ENCODE assay signal across 22 mouse cellular contexts in the genomic region with DNA sequence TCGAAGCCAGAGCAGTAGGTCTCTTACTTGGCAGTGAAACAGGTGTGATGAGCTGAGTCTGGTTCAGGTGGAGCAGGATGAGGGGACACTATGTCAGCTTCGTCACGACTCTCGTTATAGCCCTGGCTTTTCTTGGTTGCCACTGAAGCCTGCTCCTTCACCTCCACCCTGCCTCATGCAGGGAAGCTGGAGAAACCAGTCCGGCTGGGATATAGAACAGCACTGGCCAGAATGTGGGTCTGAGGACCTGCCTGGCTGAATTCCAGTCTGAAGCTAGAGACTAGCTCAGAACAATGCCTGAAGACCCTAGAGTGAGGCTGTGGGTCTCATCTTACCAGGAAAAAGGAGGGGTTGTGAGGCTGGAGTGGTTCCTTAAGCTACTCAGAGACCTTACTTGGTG. TPM values are rescaled to one million over a fixed set of nuclear protein-coding genes. Genes with fewer than 3 reads are reported as not detected.
A peak's percentile ranks its signal among the peaks of the same experiment; 100 is the strongest.
DNase-seq lines count a peak whose midpoint lies in the region; ATAC-seq and TF ChIP-seq lines count a peak whose summit lies in the region.
"Had no signal": no experiment of that assay in that cellular context is flagged by ENCODE, and none has a peak within 500 bp of the region (broad histone marks: within the 10 kb centered on the region; RNA-seq: fewer than 3 reads in every experiment).

No protein-coding gene starts in this region.

- H3K27me3 ChIP-seq in small intestine, adult 2 months (ENCODE audit: control insufficient read depth, insufficient read depth, low read length), result no peaks in the 10 kb centered on the region
- H3K27me3 ChIP-seq in stomach, embryonic 16.5 days (ENCODE audit: control insufficient read depth, insufficient read depth, low read length), result no peaks in the 10 kb centered on the region
- H3K27me3 ChIP-seq in midbrain, embryonic 13.5 days, result peaks cover 15% of the 10 kb centered on the region
- H3K27me3 ChIP-seq: embryonic facial prominence, embryonic 15.5 days had no signal

- no peak overlapping the region for H3K9ac ChIP-seq in stomach, embryonic 16.5 days (ENCODE audit: low read length)
- H3K9ac ChIP-seq in midbrain, embryonic 13.5 days (replicated peaks), result no peak overlapping the region
- H3K9ac ChIP-seq: embryonic facial prominence, embryonic 13.5 days; embryonic facial prominence, embryonic 15.5 days; forebrain, embryonic 12.5 days had no signal

- peak overlapping the region; percentile 98 for H3K27ac ChIP-seq in small intestine, adult 2 months (ENCODE audit: insufficient read depth, low read depth, low read length)
- peak overlapping the region; percentile 23; the same call in 1 of the 2 replicates for H3K27ac ChIP-seq in stomach, embryonic 16.5 days (ENCODE audit: low read length)
- no peak overlapping the region for H3K27ac ChIP-seq in midbrain, embryonic 13.5 days
- H3K27ac ChIP-seq: embryonic facial prominence, embryonic 13.5 days; embryonic facial prominence, embryonic 15.5 days; forebrain, embryonic 10.5 days; forebrain, embryonic 12.5 days had no signal

- H3K36me3 ChIP-seq in small intestine, adult 2 months (ENCODE audit: control insufficient read depth, insufficient read depth, low read length), result peaks cover 22% of the 10 kb centered on the region
- H3K36me3 ChIP-seq in stomach, embryonic 16.5 days (ENCODE audit: control insufficient read depth, insufficient read depth, low read length), result peaks cover 5% of the 10 kb centered on the region; the same call in 1 of the 2 replicates
- no peaks in the 10 kb centered on the region for H3K36me3 ChIP-seq in midbrain, embryonic 13.5 days
- H3K36me3 ChIP-seq: embryonic facial prominence, embryonic 13.5 days; embryonic facial prominence, embryonic 15.5 days; forebrain, embryonic 10.5 days; forebrain, embryonic 12.5 days had no signal

- no peak for TF ChIP-seq POLR2A in small intestine, adult 2 months (IDR thresholded peaks at IDR 0.05; ENCODE audit: low read depth, low read length)

- 59% methylated on average over 5 of the region's 5 CpGs for WGBS in small intestine, adult 2 months
- 76% methylated on average over 5 of the region's 5 CpGs for WGBS in stomach, embryonic 16.5 days
- 85% methylated on average over 5 of the region's 5 CpGs for WGBS in midbrain, embryonic 13.5 days

- no peak overlapping the region for H3K4me3 ChIP-seq in small intestine, adult 2 months (ENCODE audit: low read depth, low read length)
- H3K4me3 ChIP-seq in stomach, embryonic 16.5 days (replicated peaks; ENCODE audit: low read length), result no peak overlapping the region
- no peak overlapping the region for H3K4me3 ChIP-seq in midbrain, embryonic 13.5 days (replicated peaks)
- H3K4me3 ChIP-seq: embryonic facial prominence, embryonic 13.5 days; embryonic facial prominence, embryonic 15.5 days; erythroblast, embryonic 14.5 days; forebrain, embryonic 10.5 days; forebrain, embryonic 12.5 days had no signal

- H3K4me1 ChIP-seq in small intestine, adult 2 months (ENCODE audit: control insufficient read depth, insufficient read depth, insufficient read length, low read length), result peaks cover 21% of the 10 kb centered on the region
- no peaks in the 10 kb centered on the region for H3K4me1 ChIP-seq in stomach, embryonic 16.5 days (ENCODE audit: control insufficient read depth, insufficient read depth, low read length)
- peaks cover 14% of the 10 kb centered on the region for H3K4me1 ChIP-seq in midbrain, embryonic 13.5 days (replicated peaks)

- H3K4me2 ChIP-seq in stomach, embryonic 16.5 days (ENCODE audit: low read depth, low read length), result no peak overlapping the region
- H3K4me2 ChIP-seq in midbrain, embryonic 13.5 days (replicated peaks), result no peak overlapping the region
- H3K4me2 ChIP-seq: embryonic facial prominence, embryonic 13.5 days; embryonic facial prominence, embryonic 15.5 days; forebrain, embryonic 12.5 days had no signal

- no peak for TF ChIP-seq CTCF in small intestine, adult 2 months (IDR thresholded peaks at IDR 0.05; ENCODE audit: extremely low read depth, insufficient read length, insufficient replicate concordance, low read depth, low read length)

- peak; percentile 25 for DNase-seq in urinary bladder, adult 2 months (ENCODE audit: low spot score)
- no peak for DNase-seq in urinary bladder, postnatal 4 days (ENCODE audit: low spot score in 2 of 2)
- peak; percentile 29 for DNase-seq in urinary bladder, postnatal 25 days (ENCODE audit: low spot score)
- no peak for DNase-seq in ovary, postnatal 14 days (ENCODE audit: low spot score)
- no peak for DNase-seq in c-Kit-positive CD71-positive TER-119-positive erythroid progenitor cells, embryonic 14.5 days (ENCODE audit: low spot score)
- DNase-seq: adrenal gland, postnatal 25 days; cerebellum, adult 11-12 months; cerebellum, adult 2 months; cerebellum, adult 9-10 months; cerebellum, postnatal 10 days; cerebellum, postnatal 36 days; embryo, embryonic 11 days had no signal

- H3K9me3 ChIP-seq in stomach, embryonic 16.5 days (replicated peaks; ENCODE audit: control insufficient read depth, low read length), result no peaks in the 10 kb centered on the region
- no peaks in the 10 kb centered on the region for H3K9me3 ChIP-seq in midbrain, embryonic 13.5 days
- H3K9me3 ChIP-seq: embryonic facial prominence, embryonic 13.5 days; embryonic facial prominence, embryonic 15.5 days; forebrain, embryonic 10.5 days; forebrain, embryonic 12.5 days had no signal

- ATAC-seq in stomach, embryonic 16.5 days (ENCODE audit: insufficient read depth, low FRiP score), result no peak
- ATAC-seq in midbrain, embryonic 13.5 days, result no peak
- ATAC-seq: forebrain, embryonic 14.5 days; forebrain, embryonic 16.5 days had no signal

RNA-seq across cellular contexts. Expression of gene Lpin3, which starts 10.6 kb away (rescaled TPM):
- 21.1 and 28.2 TPM in 2 replicates for polyA plus RNA-seq in urinary bladder, adult 2 months (2012; rRNA removed)
- polyA plus RNA-seq in small intestine, adult 2 months (2012; rRNA removed), result 20.7 and 48.0 TPM in 2 replicates
- polyA plus RNA-seq in stomach, embryonic 16.5 days (2015; fragmentation: Nextera tagmentation; extraction: Ambion mirVana), result 17.6 and 26.5 TPM in 2 replicates
- polyA plus RNA-seq in midbrain, embryonic 13.5 days (2015; fragmentation: Nextera tagmentation; extraction: Ambion mirVana), result 0.24 and 0.38 TPM in 2 replicates
- polyA plus RNA-seq: erythroblast, embryonic 14.5 days; forebrain, embryonic 16.5 days had no signal

RNA-seq across cellular contexts. Expression of gene Zhx3, which starts 18.2 kb away (rescaled TPM):
- 5.7 and 10.5 TPM in 2 replicates for polyA plus RNA-seq in urinary bladder, adult 2 months (2012; rRNA removed)
- 3.3 and 6.2 TPM in 2 replicates for polyA plus RNA-seq in small intestine, adult 2 months (2012; rRNA removed)
- polyA plus RNA-seq in stomach, embryonic 16.5 days (2015; fragmentation: Nextera tagmentation; extraction: Ambion mirVana), result 9.8 and 10.7 TPM in 2 replicates
- 17.1 TPM in 2 replicates for polyA plus RNA-seq in midbrain, embryonic 13.5 days (2015; fragmentation: Nextera tagmentation; extraction: Ambion mirVana)

RNA-seq across cellular contexts. Expression of gene Emilin3, which starts 21.1 kb away (rescaled TPM):
- polyA plus RNA-seq in urinary bladder, adult 2 months (2012; rRNA removed), result 0.09 and 0.17 TPM in 2 replicates
- 0.15 and 0.43 TPM in 2 replicates for polyA plus RNA-seq in small intestine, adult 2 months (2012; rRNA removed)
- polyA plus RNA-seq in stomach, embryonic 16.5 days (2015; fragmentation: Nextera tagmentation; extraction: Ambion mirVana), result 22.5 and 25.3 TPM in 2 replicates
- 0.98 and 1.2 TPM in 2 replicates for polyA plus RNA-seq in midbrain, embryonic 13.5 days (2015; fragmentation: Nextera tagmentation; extraction: Ambion mirVana)
- polyA plus RNA-seq: erythroblast, embryonic 14.5 days had no signal

Comparison
In these comparisons a context has a peak if more than half of its experiments do, and no peak if none do; other contexts are left out.
1. DNase-seq: peak in urinary bladder, adult 2 months (single experiment) and urinary bladder, postnatal 25 days (single experiment); none in urinary bladder, postnatal 4 days (0 of 2), ovary, postnatal 14 days (single experiment) and c-Kit-positive CD71-positive TER-119-positive erythroid progenitor cells, embryonic 14.5 days (single experiment).
2. RNA of gene Lpin3, which starts 10.6 kb away (polyA plus RNA-seq): 20.7 to 48.0 TPM in small intestine, adult 2 months, 21.1 to 28.2 TPM in urinary bladder, adult 2 months and 17.6 to 26.5 TPM in stomach, embryonic 16.5 days; 0.24 to 0.38 TPM in midbrain, embryonic 13.5 days; every median in the first group is over 10 times any median in the second.
3. RNA of gene Emilin3, which starts 21.1 kb away (polyA plus RNA-seq): 22.5 to 25.3 TPM in stomach, embryonic 16.5 days; 0.98 to 1.2 TPM in midbrain, embryonic 13.5 days, 0.09 to 0.17 TPM in urinary bladder, adult 2 months and 0.15 to 0.43 TPM in small intestine, adult 2 months; every median in the first group is over 10 times any median in the second.